Mouse (Mus musculus) left cerebral cortex, adult 11 months (tissue): Measurements from ENCODE around the gene Filip1.
"Not testable (repeated sequence)": the region's sequence is repeated elsewhere in the genome, so short reads cannot be mapped to it uniquely, and the experiment has no call there.

Source experiments
- DNase-seq: peaks from one replicate; pipeline ENCODE4 v3.0.0; 2022; ENCODE audit warnings: low spot score

The Filip1 gene

GRCm38 (mm10) chr9:80012751-80013150, at the start of gene Filip1:
Gene Filip1 (minus strand): TSS chr9:80012851.
- no peak for DNase-seq

- DNase-seq = no peak
Observed at GRCm38 (mm10) chr9:80057690-80058089, 45.0 kb upstream of the Filip1 start.

GRCm38 (mm10) chr9:80052951-80053350, 40.3 kb upstream of the Filip1 start:
- DNase-seq = no peak

GRCm38 (mm10) chr9:80049271-80049670, 36.6 kb upstream of the Filip1 start:
- not testable (repeated sequence) for DNase-seq

- not testable (repeated sequence) for DNase-seq
Observed at GRCm38 (mm10) chr9:80044301-80044700, 31.6 kb upstream of the Filip1 start.

GRCm38 (mm10) chr9:80039296-80039815, 26.7 kb upstream of the Filip1 start:
- DNase-seq = no peak

GRCm38 (mm10) chr9:80037997-80038383, 25.3 kb upstream of the Filip1 start:
- DNase-seq = no peak

GRCm38 (mm10) chr9:80037262-80037996, 24.8 kb upstream of the Filip1 start:
- DNase-seq = no peak

GRCm38 (mm10) chr9:80026581-80027021, 13.9 kb upstream of the Filip1 start:
- no peak for DNase-seq

GRCm38 (mm10) chr9:80026017-80026416, 13.4 kb upstream of the Filip1 start:
- peak; percentile 10 for DNase-seq

GRCm38 (mm10) chr9:80025347-80025746, 12.7 kb upstream of the Filip1 start:
- not testable (repeated sequence) for DNase-seq

- DNase-seq = no peak
Observed at GRCm38 (mm10) chr9:80022821-80023220, 10.2 kb upstream of the Filip1 start.

- no peak for DNase-seq
Observed at GRCm38 (mm10) chr9:80021648-80022047, 9.0 kb upstream of the Filip1 start.

GRCm38 (mm10) chr9:80020429-80020828, 7.8 kb upstream of the Filip1 start:
- no peak for DNase-seq

- DNase-seq = no peak
Observed at GRCm38 (mm10) chr9:80012016-80012415, 635 bp downstream of the Filip1 start.

GRCm38 (mm10) chr9:80002394-80003188, 10.1 kb downstream of the Filip1 start:
- peak; percentile 78 for DNase-seq

GRCm38 (mm10) chr9:79997282-79997681, 15.4 kb downstream of the Filip1 start:
- no peak for DNase-seq

GRCm38 (mm10) chr9:79994296-79994695, 18.4 kb downstream of the Filip1 start:
- DNase-seq = no peak

GRCm38 (mm10) chr9:79993066-79993465, 19.6 kb downstream of the Filip1 start:
- no peak for DNase-seq

- no peak for DNase-seq
Observed at GRCm38 (mm10) chr9:79990456-79991017, 22.1 kb downstream of the Filip1 start.

- no peak for DNase-seq
Observed at GRCm38 (mm10) chr9:79989703-79990102, 22.9 kb downstream of the Filip1 start.

GRCm38 (mm10) chr9:79989061-79989460, 23.6 kb downstream of the Filip1 start:
- DNase-seq = no peak

GRCm38 (mm10) chr9:79983244-79983643, 29.4 kb downstream of the Filip1 start:
- DNase-seq = no peak
